Mouse (Mus musculus): ENCODE data around the gene Maff. TPM values are rescaled to one million over a fixed set of nuclear protein-coding genes. Genes with fewer than 3 reads are reported as not detected.

The Maff gene
- polyA plus RNA-seq, 1 experiment from 2014 or later: 1.0 TPM

DNA sequence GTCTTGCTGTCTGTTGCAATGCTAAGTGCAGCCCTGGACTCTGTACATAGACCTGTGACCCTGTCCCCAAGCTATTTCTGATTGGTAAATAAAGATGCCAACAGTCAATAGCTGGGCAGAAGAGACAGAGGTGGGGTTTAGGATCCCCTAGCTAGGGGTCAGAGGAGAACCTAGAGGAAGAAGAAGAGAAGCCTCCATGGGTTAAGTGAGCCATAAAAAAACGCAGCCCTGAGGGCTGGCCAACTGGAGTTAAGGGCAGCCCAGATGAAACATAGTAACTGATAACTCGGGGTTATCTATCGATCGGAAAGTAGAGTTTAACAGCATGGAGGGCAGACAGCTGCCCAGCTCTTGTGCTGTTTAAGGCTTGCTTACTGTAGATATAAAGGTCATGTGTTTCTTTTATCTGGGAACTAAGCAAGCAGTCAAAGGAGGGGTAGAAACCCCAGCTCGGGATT, 24.7 kb upstream of the Maff start:
- ATAC-seq (ENCODE audit: low FRiP score, low TSS enrichment) (no peak), DNase-seq (no peak)
- WGBS: 88% methylated on average over 5 of the region's 5 CpGs
- H3K36me3 ChIP-seq (ENCODE audit: control insufficient read depth, insufficient read depth, low read length): peaks cover 7% of the 10 kb centered on the region
- H3K9me3 ChIP-seq (ENCODE audit: control insufficient read depth, low read length): no peaks in the 10 kb centered on the region
- H3K27ac ChIP-seq (replicated peaks; ENCODE audit: low read depth, low read length): no peak overlapping the region
- H3K4me2 ChIP-seq (ENCODE audit: low read length): no peak overlapping the region
- H3K4me3 ChIP-seq (replicated peaks; ENCODE audit: low read depth, low read length): no peak overlapping the region
- no peak overlapping the region for H3K9ac ChIP-seq (replicated peaks; ENCODE audit: low read length)
- peaks cover 17% of the 10 kb centered on the region for H3K4me1 ChIP-seq (ENCODE audit: control insufficient read depth, insufficient read depth, low read length)
- H3K27me3 ChIP-seq (ENCODE audit: control insufficient read depth, insufficient read depth, low read length): no peaks in the 10 kb centered on the region

- Histone ChIP-seq H3K27ac (replicated peaks; ENCODE audit: low read depth, low read length) (no peak overlapping the region), H3K4me2 (ENCODE audit: low read length) (no peak overlapping the region), H3K27me3 (ENCODE audit: control insufficient read depth, insufficient read depth, low read length) (no peaks in the 10 kb centered on the region), H3K9me3 (ENCODE audit: control insufficient read depth, low read length) (no peaks in the 10 kb centered on the region), H3K4me3 (replicated peaks; ENCODE audit: low read depth, low read length) (no peak overlapping the region), H3K9ac (replicated peaks; ENCODE audit: low read length) (no peak overlapping the region), H3K36me3 (ENCODE audit: control insufficient read depth, insufficient read depth, low read length) (peaks cover 3% of the 10 kb centered on the region; the same call in 1 of the 2 replicates), H3K4me1 (ENCODE audit: control insufficient read depth, insufficient read depth, low read length) (peaks cover 23% of the 10 kb centered on the region)
- 81% methylated on average over 11 of the region's 11 CpGs for WGBS
- ATAC-seq (ENCODE audit: low FRiP score, low TSS enrichment): no peak
- DNase-seq: no peak
Observed at GRCm38 (mm10) chr15:79322281-79322990, 24.0 kb upstream of the Maff start.

DNA sequence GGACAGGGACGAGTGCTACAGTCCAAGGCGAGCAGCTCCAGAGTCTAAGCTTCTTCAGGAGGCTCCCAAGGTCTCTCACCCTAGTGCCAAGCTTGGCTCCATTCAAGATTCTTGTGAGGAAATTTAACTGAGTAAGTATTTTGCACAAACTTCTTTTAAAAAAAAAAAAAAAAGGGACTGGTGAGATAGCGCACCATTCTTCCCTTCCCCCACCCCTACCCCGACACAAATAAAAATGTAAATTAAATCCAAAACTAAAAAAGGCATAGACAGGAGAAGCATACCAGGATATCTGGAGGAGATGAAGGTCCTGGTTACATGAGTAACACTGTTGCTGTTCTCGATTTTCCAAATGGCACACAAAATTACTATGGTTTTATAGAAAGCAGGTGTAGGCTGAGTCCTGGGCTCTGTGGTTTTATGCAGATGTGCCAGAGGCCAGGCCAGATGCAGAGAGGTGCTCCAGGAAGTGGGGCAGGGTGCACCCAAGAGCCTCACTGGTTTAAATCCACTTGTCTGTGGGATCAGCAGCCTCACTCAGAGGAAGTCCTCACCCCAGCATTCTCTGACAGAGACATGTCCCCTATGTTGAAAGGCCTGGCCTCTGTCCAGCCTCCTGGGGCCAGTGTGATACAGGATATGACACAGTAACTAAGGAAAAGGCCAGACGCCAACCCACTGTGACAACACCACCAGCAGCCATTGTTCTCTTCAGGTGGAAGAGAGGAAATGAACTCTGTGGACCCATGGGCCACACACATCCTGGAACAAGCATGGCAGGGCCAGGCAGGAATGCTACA, 23.2 kb upstream of the Maff start:
- ATAC-seq (ENCODE audit: low FRiP score, low TSS enrichment) (no peak), DNase-seq (peak; percentile 17)
- no peak overlapping the region; the same call in 1 of the 2 replicates for H3K9ac ChIP-seq (replicated peaks; ENCODE audit: low read length)
- peaks cover 23% of the 10 kb centered on the region for H3K4me1 ChIP-seq (ENCODE audit: control insufficient read depth, insufficient read depth, low read length)
- no peak overlapping the region for H3K4me2 ChIP-seq (ENCODE audit: low read length)
- no peak overlapping the region for H3K27ac ChIP-seq (replicated peaks; ENCODE audit: low read depth, low read length)
- H3K27me3 ChIP-seq (ENCODE audit: control insufficient read depth, insufficient read depth, low read length): no peaks in the 10 kb centered on the region
- WGBS: 86% methylated on average over 6 of the region's 6 CpGs
- H3K36me3 ChIP-seq (ENCODE audit: control insufficient read depth, insufficient read depth, low read length): no peaks in the 10 kb centered on the region
- H3K9me3 ChIP-seq (ENCODE audit: control insufficient read depth, low read length): no peaks in the 10 kb centered on the region
- no peak overlapping the region for H3K4me3 ChIP-seq (replicated peaks; ENCODE audit: low read depth, low read length)

GRCm38 (mm10) chr15:79323791-79324155, 22.6 kb upstream of the Maff start:
- Histone ChIP-seq H3K27me3 (ENCODE audit: control insufficient read depth, insufficient read depth, low read length) (no peaks in the 10 kb centered on the region), H3K27ac (replicated peaks; ENCODE audit: low read depth, low read length) (no peak overlapping the region), H3K4me2 (ENCODE audit: low read length) (no peak overlapping the region), H3K4me3 (replicated peaks; ENCODE audit: low read depth, low read length) (no peak overlapping the region), H3K4me1 (ENCODE audit: control insufficient read depth, insufficient read depth, low read length) (peaks cover 23% of the 10 kb centered on the region), H3K9me3 (ENCODE audit: control insufficient read depth, low read length) (no peaks in the 10 kb centered on the region), H3K36me3 (ENCODE audit: control insufficient read depth, insufficient read depth, low read length) (no peaks in the 10 kb centered on the region), H3K9ac (replicated peaks; ENCODE audit: low read length) (no peak overlapping the region; the same call in 1 of the 2 replicates)
- 87% methylated on average over 4 of the region's 4 CpGs for WGBS
- no peak for DNase-seq
- ATAC-seq (ENCODE audit: low FRiP score, low TSS enrichment): no peak

DNA sequence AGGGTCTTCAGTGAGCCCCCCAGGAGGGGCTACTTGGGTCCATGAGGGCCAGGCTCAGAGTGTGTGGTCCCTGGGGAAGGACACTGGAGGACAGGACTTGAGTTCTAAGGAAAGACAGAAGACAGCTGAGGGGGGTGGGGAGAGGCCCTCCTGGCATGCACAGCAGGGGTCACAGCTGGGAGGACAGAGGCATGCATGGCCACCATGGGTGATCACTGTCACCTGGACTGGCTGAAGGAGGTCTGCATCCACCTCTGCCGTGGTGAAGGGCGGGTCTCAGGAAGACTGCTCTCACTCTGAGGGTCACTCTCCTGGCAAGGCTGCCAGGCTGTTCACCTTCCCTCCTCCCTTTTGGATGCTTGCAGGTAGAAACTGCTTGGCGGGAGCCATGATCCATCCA, 22.0 kb upstream of the Maff start:
- H3K36me3 ChIP-seq (ENCODE audit: control insufficient read depth, insufficient read depth, low read length): no peaks in the 10 kb centered on the region
- no peak for ATAC-seq (ENCODE audit: low FRiP score, low TSS enrichment)

DNA sequence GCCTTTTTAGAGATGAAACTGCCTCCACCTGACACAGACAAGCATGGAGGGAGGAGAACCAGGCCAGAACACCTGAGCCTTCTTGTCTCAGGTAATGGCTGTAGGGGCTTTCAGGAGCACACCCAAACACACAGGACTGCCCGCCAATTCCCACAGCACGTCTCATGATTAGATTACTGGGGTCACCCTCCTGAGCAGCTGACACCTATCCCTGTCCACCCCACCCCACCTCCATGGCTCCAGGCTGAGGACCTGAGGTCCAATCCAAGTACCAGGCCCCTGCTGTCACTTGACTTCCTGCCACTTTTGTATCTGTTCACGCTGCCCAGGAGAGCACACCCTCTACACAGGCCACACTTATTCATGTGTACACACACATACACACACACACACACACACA, 20.7 kb upstream of the Maff start:
- Histone ChIP-seq H3K27ac (replicated peaks; ENCODE audit: low read depth, low read length) (no peak overlapping the region), H3K4me2 (ENCODE audit: low read length) (no peak overlapping the region), H3K4me1 (ENCODE audit: control insufficient read depth, insufficient read depth, low read length) (peaks cover 23% of the 10 kb centered on the region), H3K27me3 (ENCODE audit: control insufficient read depth, insufficient read depth, low read length) (no peaks in the 10 kb centered on the region), H3K4me3 (replicated peaks; ENCODE audit: low read depth, low read length) (no peak overlapping the region), H3K9me3 (ENCODE audit: control insufficient read depth, low read length) (no peaks in the 10 kb centered on the region), H3K9ac (replicated peaks; ENCODE audit: low read length) (no peak overlapping the region), H3K36me3 (ENCODE audit: control insufficient read depth, insufficient read depth, low read length) (no peaks in the 10 kb centered on the region)
- no peak for DNase-seq
- WGBS: 83% methylated on average over 3 of the region's 3 CpGs
- no peak for ATAC-seq (ENCODE audit: low FRiP score, low TSS enrichment)

More for the DNA sequence above, 22.0 kb upstream of the Maff start:
- Histone ChIP-seq H3K27me3 (ENCODE audit: control insufficient read depth, insufficient read depth, low read length) (no peaks in the 10 kb centered on the region), H3K4me1 (ENCODE audit: control insufficient read depth, insufficient read depth, low read length) (peaks cover 23% of the 10 kb centered on the region), H3K9ac (replicated peaks; ENCODE audit: low read length) (no peak overlapping the region), H3K4me3 (replicated peaks; ENCODE audit: low read depth, low read length) (no peak overlapping the region), H3K27ac (replicated peaks; ENCODE audit: low read depth, low read length) (no peak overlapping the region), H3K9me3 (ENCODE audit: control insufficient read depth, low read length) (no peaks in the 10 kb centered on the region), H3K4me2 (ENCODE audit: low read length) (no peak overlapping the region)
- DNase-seq: no peak
- WGBS: 90% methylated on average over 3 of the region's 3 CpGs

GRCm38 (mm10) chr15:79326264-79326663, 20.2 kb upstream of the Maff start:
- WGBS: 69% methylated on average over 4 of the region's 4 CpGs
- ATAC-seq (ENCODE audit: low FRiP score, low TSS enrichment): no peak
- Histone ChIP-seq H3K27ac (replicated peaks; ENCODE audit: low read depth, low read length) (0 out of 2 replicates have a peak overlapping the region, but pooled peaks have one; percentile 3), H3K27me3 (ENCODE audit: control insufficient read depth, insufficient read depth, low read length) (no peaks in the 10 kb centered on the region), H3K4me1 (ENCODE audit: control insufficient read depth, insufficient read depth, low read length) (peaks cover 23% of the 10 kb centered on the region), H3K4me3 (replicated peaks; ENCODE audit: low read depth, low read length) (no peak overlapping the region), H3K9me3 (ENCODE audit: control insufficient read depth, low read length) (no peaks in the 10 kb centered on the region), H3K9ac (replicated peaks; ENCODE audit: low read length) (no peak overlapping the region), H3K36me3 (ENCODE audit: control insufficient read depth, insufficient read depth, low read length) (no peaks in the 10 kb centered on the region), H3K4me2 (ENCODE audit: low read length) (peak overlapping the region; percentile 2; the same call in 1 of the 2 replicates)
- no peak for DNase-seq

- WGBS: 8% methylated on average over 20 of the region's 20 CpGs
- peak overlapping the region; percentile 70 for H3K4me2 ChIP-seq (ENCODE audit: low read length)
- peaks cover 23% of the 10 kb centered on the region for H3K4me1 ChIP-seq (ENCODE audit: control insufficient read depth, insufficient read depth, low read length)
- peak; percentile 24 for ATAC-seq (ENCODE audit: low FRiP score, low TSS enrichment)
- peak overlapping the region; percentile 93 for H3K27ac ChIP-seq (replicated peaks; ENCODE audit: low read depth, low read length)
- H3K36me3 ChIP-seq (ENCODE audit: control insufficient read depth, insufficient read depth, low read length): no peaks in the 10 kb centered on the region
- H3K4me3 ChIP-seq (replicated peaks; ENCODE audit: low read depth, low read length): peak overlapping the region; percentile 52
- H3K27me3 ChIP-seq (ENCODE audit: control insufficient read depth, insufficient read depth, low read length): no peaks in the 10 kb centered on the region
- no peaks in the 10 kb centered on the region for H3K9me3 ChIP-seq (ENCODE audit: control insufficient read depth, low read length)
- H3K9ac ChIP-seq (replicated peaks; ENCODE audit: low read length): peak overlapping the region; percentile 70
- DNase-seq: peak; percentile 67
Observed at GRCm38 (mm10) chr15:79326971-79327961, 19.2 kb upstream of the Maff start.

All from midbrain, embryonic 14.5 days (tissue).